Mouse (Mus musculus) stomach, embryonic 14.5 days (tissue): Measurements from ENCODE around the gene Tuba1a. TPM values are rescaled to one million over a fixed set of nuclear protein-coding genes. Genes with fewer than 3 reads are reported as not detected.
"Not testable (repeated sequence)": the region's sequence is repeated elsewhere in the genome, so short reads cannot be mapped to it uniquely, and the experiment has no call there.

Experiments
- ATAC-seq: fragments of 200-750 bp; cut with Nextera tagmentation; 2 replicates; pipeline ENCODE4 v1.8.0; 2017; ENCODE audit warnings: low read depth, moderate TSS enrichment; ENCODE audit not compliant: insufficient number of reproducible peaks, insufficient read depth, low FRiP score
- H3K27ac ChIP-seq: fragments of 300-500 bp; sonication (generic); 2 replicates; pipeline ENCODE4 v1.5.1; 2014; ENCODE audit warnings: mild to moderate bottlenecking, low read length, moderate library complexity, mixed read lengths
- H3K27me3 ChIP-seq: fragments of 300-500 bp; sonication (generic); 2 replicates; pipeline ENCODE4 v1.6.1; 2014; ENCODE audit warnings: low read length, control low read depth, mixed read lengths; ENCODE audit not compliant: control insufficient read depth, insufficient read depth
- H3K36me3 ChIP-seq: fragments of 300-500 bp; sonication (generic); 2 replicates; pipeline ENCODE4 v1.6.1; 2014; ENCODE audit warnings: mild to moderate bottlenecking, control low read depth, low read length, moderate library complexity, mixed read lengths; ENCODE audit not compliant: control insufficient read depth, insufficient read depth
- H3K4me1 ChIP-seq: fragments of 300-500 bp; sonication (generic); 2 replicates; pipeline ENCODE4 v1.6.1; 2014; ENCODE audit warnings: low read length, control low read depth, mixed read lengths; ENCODE audit not compliant: control insufficient read depth, insufficient read depth
- H3K4me2 ChIP-seq: fragments of 300-500 bp; sonication (generic); replicated peaks from 2 replicates; pipeline ENCODE4 v1.6.1; 2014; ENCODE audit warnings: low read depth, low read length, control low read depth
- H3K4me3 ChIP-seq: fragments of 300-500 bp; sonication (generic); 2 replicates; pipeline ENCODE4 v1.5.1; 2014; ENCODE audit warnings: low read depth, low read length, control low read depth
- H3K9ac ChIP-seq: fragments of 300-500 bp; sonication (generic); replicated peaks from 2 replicates; pipeline ENCODE4 v1.6.1; 2014; ENCODE audit warnings: low read depth, mild to moderate bottlenecking, control low read depth, low read length, moderate library complexity, mixed read lengths
- H3K9me3 ChIP-seq: fragments of 300-500 bp; sonication (generic); 2 replicates; pipeline ENCODE4 v1.6.1; 2016; ENCODE audit warnings: low read depth, low read length, control low read depth; ENCODE audit not compliant: control insufficient read depth
- WGBS: fragments of 180-500 bp; shearing (Covaris S2); extraction: QIAGEN DNeasy Blood & Tissue Kit; methylation state at CpG from one replicate; pipeline ENCODE4 v1.1.7; 2014; 5-methylcytosine and 5-hydroxymethylcytosine counted together
- polyA plus RNA-seq: library from polyadenylated mRNA; unstranded; fragments of >200 nt; fragmentation: Nextera tagmentation; extraction: Ambion mirVana; gene quantifications from 2 replicates; pipeline ENCODE4 v1.2.1, GENCODE M21; 2014

Tuba1a gene
- polyA plus RNA-seq, 1 experiment from 2014 or later = 1,258 TPM

GRCm38 (mm10) chr15:98928598-98929240 lies 24.8 kb downstream of the Tuba1a start:
- peaks cover 6% of the 10 kb centered on the region; the same call in 1 of the 2 replicates for H3K4me1 ChIP-seq
- peaks cover 9% of the 10 kb centered on the region for H3K36me3 ChIP-seq
- H3K27me3 ChIP-seq = no peaks in the 10 kb centered on the region
- H3K9me3 ChIP-seq = no peaks in the 10 kb centered on the region
- H3K27ac ChIP-seq = no peak overlapping the region
- H3K9ac ChIP-seq = no peak overlapping the region
- no peak overlapping the region for H3K4me2 ChIP-seq
- no peak overlapping the region for H3K4me3 ChIP-seq
- WGBS = 15% methylated on average over 13 of the region's 13 CpGs
- peak; percentile 53; the same call in 1 of the 2 replicates for ATAC-seq

GRCm38 (mm10) chr15:98927566-98927965 lies 25.9 kb downstream of the Tuba1a start:
- H3K4me3 ChIP-seq = no peak overlapping the region
- 83% methylated on average over 5 of the region's 5 CpGs for WGBS
- H3K27ac ChIP-seq = no peak overlapping the region
- H3K9me3 ChIP-seq = no peaks in the 10 kb centered on the region
- H3K27me3 ChIP-seq = no peaks in the 10 kb centered on the region
- peaks cover 6% of the 10 kb centered on the region; the same call in 1 of the 2 replicates for H3K4me1 ChIP-seq
- H3K9ac ChIP-seq = no peak overlapping the region
- ATAC-seq = no peak
- peaks cover 9% of the 10 kb centered on the region for H3K36me3 ChIP-seq
- H3K4me2 ChIP-seq = no peak overlapping the region

DNA sequence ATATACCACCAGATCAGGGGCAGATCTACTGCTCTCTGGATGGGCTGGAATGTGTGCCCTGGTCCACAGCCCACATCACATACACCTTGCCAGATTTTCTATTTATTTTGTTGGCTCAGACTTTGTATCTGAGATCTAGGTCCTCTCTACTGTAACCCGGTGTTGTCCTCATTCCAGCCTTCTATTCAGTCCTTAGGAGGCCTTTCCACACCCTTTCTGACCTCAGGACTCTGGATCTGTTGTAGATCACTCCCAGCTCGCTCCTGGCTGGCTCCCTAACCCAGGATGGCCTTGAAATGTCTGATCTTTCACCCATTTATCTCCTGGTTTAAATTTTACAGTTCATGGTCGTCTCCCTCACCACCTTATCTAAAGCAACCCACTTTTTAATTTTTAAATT lies 28.8 kb downstream of the Tuba1a start:
- WGBS = 68% methylated on average over 3 of the region's 3 CpGs
- no peak overlapping the region for H3K9ac ChIP-seq

GRCm38 (mm10) chr15:98923031-98923537 lies 30.4 kb downstream of the Tuba1a start:
- no peaks in the 10 kb centered on the region for H3K4me1 ChIP-seq
- no peak overlapping the region for H3K4me3 ChIP-seq
- ATAC-seq = no peak
- no peak overlapping the region for H3K4me2 ChIP-seq
- 82% methylated on average over 2 of the region's 2 CpGs for WGBS
- H3K27me3 ChIP-seq = no peaks in the 10 kb centered on the region
- H3K36me3 ChIP-seq = no peaks in the 10 kb centered on the region
- no peak overlapping the region for H3K9ac ChIP-seq
- H3K9me3 ChIP-seq = no peaks in the 10 kb centered on the region
- H3K27ac ChIP-seq = no peak overlapping the region

More for the DNA sequence above, 28.8 kb downstream of the Tuba1a start:
- no peaks in the 10 kb centered on the region for H3K36me3 ChIP-seq
- no peaks in the 10 kb centered on the region for H3K27me3 ChIP-seq
- no peak overlapping the region for H3K4me2 ChIP-seq
- ATAC-seq = no peak
- H3K9me3 ChIP-seq = no peaks in the 10 kb centered on the region
- peaks cover 6% of the 10 kb centered on the region; the same call in 1 of the 2 replicates for H3K4me1 ChIP-seq
- no peak overlapping the region for H3K27ac ChIP-seq
- no peak overlapping the region for H3K4me3 ChIP-seq

GRCm38 (mm10) chr15:98922581-98922980 lies 30.9 kb downstream of the Tuba1a start:
- H3K4me3 ChIP-seq = no peak overlapping the region
- no peaks in the 10 kb centered on the region for H3K27me3 ChIP-seq
- no peaks in the 10 kb centered on the region for H3K9me3 ChIP-seq
- H3K36me3 ChIP-seq = no peaks in the 10 kb centered on the region
- H3K9ac ChIP-seq = no peak overlapping the region
- H3K27ac ChIP-seq = no peak overlapping the region
- no peaks in the 10 kb centered on the region for H3K4me1 ChIP-seq
- H3K4me2 ChIP-seq = no peak overlapping the region
- ATAC-seq = no peak
- 48% methylated on average over 3 of the region's 3 CpGs for WGBS

DNA sequence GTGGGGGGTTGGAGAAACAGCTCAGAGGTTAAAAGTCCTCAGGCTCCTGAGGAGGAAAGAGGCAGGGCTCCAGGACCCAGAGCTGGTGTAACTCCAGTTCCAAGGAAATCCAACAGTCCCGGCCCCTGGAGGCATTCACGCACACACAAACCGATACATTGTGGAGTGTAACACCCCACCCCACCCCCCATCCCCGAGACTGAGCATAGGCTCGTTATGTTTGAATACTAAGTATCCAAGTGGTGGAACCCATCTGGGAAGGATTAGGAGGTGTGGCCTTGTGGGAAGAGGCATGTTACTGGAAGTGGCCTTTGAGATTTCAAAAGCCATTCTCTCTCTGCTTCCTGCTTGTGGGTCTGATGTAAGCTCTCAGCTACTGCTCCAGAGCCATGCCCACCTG lies 32.0 kb downstream of the Tuba1a start:
- Histone ChIP-seq H3K27me3 (no peaks in the 10 kb centered on the region), H3K4me2 (no peak overlapping the region), H3K9ac (no peak overlapping the region), H3K36me3 (no peaks in the 10 kb centered on the region), H3K27ac (no peak overlapping the region), H3K4me1 (peaks cover 5% of the 10 kb centered on the region), H3K4me3 (no peak overlapping the region), H3K9me3 (no peaks in the 10 kb centered on the region)
- 85% methylated on average over 5 of the region's 5 CpGs for WGBS
- ATAC-seq = no peak

DNA sequence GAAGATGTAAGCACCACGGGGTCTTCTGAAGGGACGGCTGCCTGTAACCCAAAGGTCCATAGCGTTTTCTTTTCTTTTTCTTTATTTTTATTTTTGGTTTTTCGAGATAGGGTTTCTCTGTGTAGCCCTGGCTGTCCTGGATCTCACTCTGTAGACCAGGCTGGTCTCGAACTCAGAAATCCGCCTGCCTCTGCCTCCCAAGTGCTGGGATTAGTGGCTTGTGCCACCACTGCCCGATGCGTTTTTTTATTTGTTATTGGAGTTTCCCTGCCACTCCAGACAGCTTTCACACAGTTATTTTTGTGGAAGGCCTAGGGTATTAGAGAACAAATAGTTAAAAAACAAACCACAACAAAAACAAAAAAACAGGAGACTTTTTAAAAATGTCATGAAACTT lies 35.0 kb downstream of the Tuba1a start:
- not testable (repeated sequence) for H3K9me3 ChIP-seq, H3K36me3 ChIP-seq, H3K27me3 ChIP-seq, ATAC-seq, H3K4me1 ChIP-seq
- peak overlapping the region; percentile 36 for H3K9ac ChIP-seq
- H3K4me2 ChIP-seq = peak overlapping the region; percentile 54
- H3K27ac ChIP-seq = peak overlapping the region; percentile 33; the same call in 1 of the 2 replicates
- 21% methylated on average over 8 of the region's 8 CpGs for WGBS
- H3K4me3 ChIP-seq = peak overlapping the region; percentile 53

DNA sequence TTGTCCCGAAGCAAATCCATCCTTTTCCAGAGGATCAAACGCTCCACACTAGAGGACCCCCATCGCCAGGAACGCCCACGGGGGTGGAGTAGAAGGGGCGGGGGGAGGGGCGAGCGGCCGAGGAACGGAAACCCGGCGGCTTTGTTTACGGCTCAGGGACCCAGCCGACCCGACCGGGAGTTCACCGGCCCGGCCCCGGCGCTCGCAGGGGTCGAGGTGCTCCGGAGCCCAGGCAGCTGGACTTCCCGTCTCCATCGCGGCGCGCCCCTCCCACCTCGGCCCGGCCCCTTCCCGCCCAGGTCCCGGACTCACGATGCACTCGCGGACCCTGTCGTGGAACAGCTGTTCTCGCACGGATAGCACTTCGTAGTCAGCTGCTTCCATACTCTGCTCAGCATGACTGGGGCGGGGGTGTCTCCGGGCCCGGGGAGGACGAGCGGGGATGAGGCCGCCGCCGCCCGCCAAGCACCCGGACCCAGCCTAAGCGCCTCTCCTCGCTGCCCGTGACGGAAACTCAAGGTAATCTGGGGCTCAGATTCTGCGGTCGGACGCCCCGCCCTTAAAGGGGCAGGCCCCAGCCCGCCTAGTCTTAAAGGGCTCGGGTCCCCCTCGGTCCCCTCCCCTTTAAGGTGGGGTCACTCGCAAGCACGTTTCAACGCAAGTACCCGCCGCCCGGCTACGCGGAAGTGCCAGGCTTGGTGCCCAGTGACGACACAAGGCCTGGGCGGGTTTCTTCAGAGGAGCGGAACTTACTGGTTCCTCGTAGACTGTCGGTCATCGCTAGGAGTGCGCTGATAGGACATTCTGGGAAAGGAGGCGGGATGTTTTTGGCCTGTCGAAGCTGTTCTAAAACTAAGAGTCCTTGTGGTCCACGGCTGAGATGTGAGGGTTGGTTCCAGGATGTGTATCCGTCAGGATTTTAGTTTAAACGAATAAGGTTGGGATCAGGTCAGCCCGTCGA lies 35.7 kb downstream of the Tuba1a start, which contains the start of gene Lmbr1l:
TSS of gene Lmbr1l (minus strand) at position 694 of the 961 bp plus-strand sequence.
- H3K9me3 ChIP-seq = no peaks in the 10 kb centered on the region
- H3K27me3 ChIP-seq = no peaks in the 10 kb centered on the region
- peak within 1 kb of the TSS; percentile 96 for H3K27ac ChIP-seq
- H3K4me1 ChIP-seq = peaks cover 9% of the 10 kb centered on the region
- H3K36me3 ChIP-seq = peaks cover 7% of the 10 kb centered on the region; the same call in 1 of the 2 replicates
- WGBS = under 1% methylated on average over 75 of the region's 82 CpGs
- peak within 1 kb of the TSS; percentile 53 for H3K4me3 ChIP-seq
- H3K4me2 ChIP-seq = peak within 1 kb of the TSS; percentile 54
- ATAC-seq = peak; percentile 98
- H3K9ac ChIP-seq = peak within 1 kb of the TSS; percentile 70
